21 mouse cellular contexts compared by ENCODE assay signal in the genomic region with DNA sequence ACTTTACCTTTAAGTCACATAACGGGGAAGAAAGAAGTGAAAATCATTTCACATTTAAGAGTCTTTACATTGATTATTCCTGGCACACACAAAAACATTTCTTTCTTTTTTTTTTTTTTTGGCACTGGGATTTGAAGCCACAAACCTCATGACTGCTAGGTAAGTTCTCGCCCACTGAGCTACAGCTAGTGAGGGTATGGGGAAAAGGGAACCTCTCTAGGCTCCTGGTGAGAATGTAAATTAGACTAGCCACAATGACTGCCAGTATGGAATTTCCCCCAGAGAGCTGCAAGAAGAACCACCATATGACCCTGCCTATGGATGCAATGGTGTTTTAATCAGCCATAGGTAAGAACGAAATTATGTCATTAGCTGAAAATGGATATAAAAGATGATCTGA. TPM values are rescaled to one million over a fixed set of nuclear protein-coding genes. Genes with fewer than 3 reads are reported as not detected.
"Had no signal": no experiment of that assay in that cellular context is flagged by ENCODE, and none has a peak within 500 bp of the region (broad histone marks: within the 10 kb centered on the region; RNA-seq: fewer than 3 reads in every experiment).

No protein-coding gene starts in this region.

- H3K27ac ChIP-seq: neural tube, embryonic 12.5 days; neural tube, embryonic 13.5 days; neural tube, embryonic 15.5 days; stomach, embryonic 15.5 days; stomach, postnatal 0 days had no signal

- H3K9ac ChIP-seq: neural tube, embryonic 12.5 days; neural tube, embryonic 13.5 days; neural tube, embryonic 15.5 days; stomach, embryonic 15.5 days had no signal

- DNase-seq: right cerebral cortex, adult 18-20 months; right cerebral cortex, postnatal 14 days; right cerebral cortex, postnatal 25 days; right cerebral cortex, postnatal 4 days; spleen, adult 18-20 months; thymus, adult 2 months; thymus, postnatal 14 days; thymus, postnatal 25 days; thymus, postnatal 36 days; thymus, postnatal 4 days had no signal

- H3K27me3 ChIP-seq: neural tube, embryonic 12.5 days; neural tube, embryonic 13.5 days; neural tube, embryonic 15.5 days; stomach, embryonic 15.5 days had no signal

- H3K4me3 ChIP-seq: neural tube, embryonic 12.5 days; neural tube, embryonic 13.5 days; neural tube, embryonic 15.5 days; stomach, embryonic 15.5 days had no signal

- H3K4me2 ChIP-seq: neural tube, embryonic 12.5 days; neural tube, embryonic 13.5 days; neural tube, embryonic 15.5 days; stomach, embryonic 15.5 days had no signal

- H3K4me1 ChIP-seq: neural tube, embryonic 12.5 days; neural tube, embryonic 13.5 days; neural tube, embryonic 15.5 days; stomach, embryonic 15.5 days had no signal

- H3K36me3 ChIP-seq: neural tube, embryonic 12.5 days; neural tube, embryonic 13.5 days; neural tube, embryonic 15.5 days; stomach, embryonic 15.5 days had no signal

- H3K9me3 ChIP-seq: neural tube, embryonic 12.5 days; neural tube, embryonic 13.5 days; neural tube, embryonic 15.5 days; stomach, embryonic 15.5 days had no signal

RNA-seq across cellular contexts. Expression of a gene that starts 49.9 kb away (rescaled TPM):
- polyA plus RNA-seq: neural tube, embryonic 11.5 days; neural tube, embryonic 14.5 days; small intestine, adult 2 months; spleen, adult 2 months; testis, adult 2 months; thymus, adult 2 months had no signal

RNA-seq across cellular contexts. Expression of a gene that starts 56.8 kb away (rescaled TPM):
- total RNA-seq: neutrophil, adult 5-6 weeks had no signal
- polyA plus RNA-seq: neural tube, embryonic 11.5 days; neural tube, embryonic 12.5 days; neural tube, embryonic 13.5 days; neural tube, embryonic 14.5 days had no signal
